Mouse (Mus musculus) thymus, adult 2 months (tissue): ENCODE results near the gene Pianp.

ENCODE experiments used
- CTCF ChIP-seq: fragments of 200-500 bp; IDR thresholded peaks from 2 replicates; pipeline ENCODE4 v1.5.1; 2012; ENCODE audit warnings: mild to moderate bottlenecking, control low read depth, low read length, moderate library complexity, borderline replicate concordance; ENCODE audit not compliant: control insufficient read depth, poor library complexity, insufficient read depth; ENCODE audit errors: extremely low read depth
- POLR2A ChIP-seq: fragments of 200-500 bp; IDR thresholded peaks from 2 replicates; pipeline ENCODE4 v1.6.1; 2012; ENCODE audit warnings: mild to moderate bottlenecking, low read length, control low read depth, moderate library complexity; ENCODE audit not compliant: control insufficient read depth, poor library complexity, insufficient read depth; ENCODE audit errors: extremely low read depth

DNA sequence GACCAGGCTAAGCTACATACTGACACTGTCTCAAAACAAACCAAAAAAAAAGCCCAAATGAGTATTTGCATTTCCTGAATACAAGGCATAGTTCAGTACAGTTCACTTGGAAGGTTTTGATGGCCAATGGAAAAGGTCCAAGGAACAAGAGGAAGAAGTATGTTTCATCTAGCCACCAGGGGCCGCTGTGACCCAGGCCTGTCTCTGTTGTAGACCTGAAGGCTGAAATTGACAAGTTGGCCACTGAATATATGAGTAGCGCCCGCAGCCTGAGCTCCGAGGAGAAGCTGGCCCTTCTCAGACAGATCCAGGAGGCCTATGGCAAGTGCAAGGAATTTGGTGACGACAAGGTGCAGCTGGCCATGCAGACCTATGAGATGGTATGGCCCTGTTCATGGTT, 50.2 kb downstream of the Pianp start:
- TF ChIP-seq CTCF (peak; percentile 75), POLR2A (no peak)
